Mouse (Mus musculus): ENCODE measurements around the gene Usp35.

- TF ChIP-seq POLR2A (IDR thresholded peaks at IDR 0.05; ENCODE audit: low read depth, low read length) (no peak), CTCF (IDR thresholded peaks at IDR 0.05; ENCODE audit: extremely low read depth, insufficient read length, insufficient replicate concordance, low read depth, low read length) (no peak)
These were observed 28.3 kb upstream of the Usp35 start for GRCm38 (mm10) chr7:97360166-97360565.

All from small intestine, adult 2 months (tissue).